Mouse (Mus musculus) WW6 (cell line): ENCODE data around the gene Med17.
"Not testable (repeated sequence)": the region's sequence is repeated elsewhere in the genome, so short reads cannot be mapped to it uniquely, and the experiment has no call there.

ENCODE experiments used
- DNase-seq: peaks from one replicate; pipeline ENCODE4 v3.0.0-alpha.2; 2013; ENCODE audit warnings: low read depth, low spot score

The Med17 gene

DNA sequence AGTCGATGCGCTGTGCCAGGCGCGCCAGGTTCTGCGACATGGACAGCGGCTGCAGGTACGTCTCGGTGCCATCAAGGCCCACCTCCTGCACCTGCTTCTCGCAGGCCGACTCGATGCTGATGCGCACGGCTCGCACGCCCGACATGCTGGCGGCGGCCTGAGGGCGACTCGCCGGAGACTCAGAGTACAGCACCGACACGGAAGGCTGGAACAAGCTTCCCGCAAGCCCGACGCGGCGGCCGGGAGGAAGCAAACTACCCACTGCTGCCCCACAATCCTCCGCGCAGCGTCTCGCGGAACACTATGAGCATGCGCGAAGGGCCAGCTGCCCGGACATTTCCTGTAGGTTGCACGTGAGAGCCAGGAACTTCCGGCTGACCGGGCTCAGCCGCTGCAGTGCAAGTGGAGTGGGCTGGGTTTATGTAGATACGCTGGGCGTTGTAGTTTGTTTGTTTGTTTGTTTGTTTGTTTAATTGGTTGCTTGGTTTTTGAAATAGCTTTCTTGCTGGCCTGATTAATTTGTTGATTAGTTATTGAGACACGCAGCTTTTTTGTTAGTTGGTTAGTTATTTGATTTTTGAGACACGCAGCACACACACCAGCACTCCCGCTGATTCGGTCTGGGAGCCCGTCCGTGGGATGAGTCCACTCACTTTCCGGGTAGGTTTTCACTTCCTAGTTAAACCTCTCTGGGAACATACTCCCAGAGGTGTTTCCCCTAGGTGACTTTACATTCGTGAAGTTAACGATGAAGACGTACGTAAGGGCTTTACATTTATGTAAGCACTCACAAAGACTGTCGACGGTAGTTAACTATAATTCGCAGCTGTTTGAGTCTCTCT is at the start of gene Med17:
Gene Med17, minus strand, starts transcription at position 283 of the 842 bp plus-strand sequence.
- DNase-seq, result peak; percentile 89

DNA sequence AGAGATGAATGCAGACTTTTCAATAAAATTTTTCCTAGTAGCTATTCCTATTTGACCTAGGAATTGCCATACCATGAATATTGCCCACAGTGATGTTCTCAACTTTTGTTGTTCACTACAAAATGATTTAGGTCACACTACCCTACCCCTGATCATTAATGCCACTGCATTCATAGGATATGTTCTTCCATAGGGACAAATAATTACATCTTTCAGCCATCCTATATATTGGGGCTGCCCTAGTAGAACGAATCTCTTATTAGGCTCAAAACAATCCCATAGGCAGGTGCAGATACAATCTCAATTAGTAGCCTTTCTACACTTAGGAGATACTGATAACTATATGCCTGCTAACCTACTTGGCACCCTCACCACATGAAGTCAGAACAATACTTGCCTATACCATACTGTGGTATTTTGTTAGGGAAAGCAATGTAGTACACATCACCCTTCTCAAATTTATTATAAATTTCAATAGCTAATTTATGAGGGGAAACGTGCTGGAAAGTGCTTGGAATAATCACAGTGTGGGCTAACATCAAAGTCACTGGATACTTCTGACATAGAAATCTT is 38.5 kb upstream of the Med17 start:
- no peak for DNase-seq

DNA sequence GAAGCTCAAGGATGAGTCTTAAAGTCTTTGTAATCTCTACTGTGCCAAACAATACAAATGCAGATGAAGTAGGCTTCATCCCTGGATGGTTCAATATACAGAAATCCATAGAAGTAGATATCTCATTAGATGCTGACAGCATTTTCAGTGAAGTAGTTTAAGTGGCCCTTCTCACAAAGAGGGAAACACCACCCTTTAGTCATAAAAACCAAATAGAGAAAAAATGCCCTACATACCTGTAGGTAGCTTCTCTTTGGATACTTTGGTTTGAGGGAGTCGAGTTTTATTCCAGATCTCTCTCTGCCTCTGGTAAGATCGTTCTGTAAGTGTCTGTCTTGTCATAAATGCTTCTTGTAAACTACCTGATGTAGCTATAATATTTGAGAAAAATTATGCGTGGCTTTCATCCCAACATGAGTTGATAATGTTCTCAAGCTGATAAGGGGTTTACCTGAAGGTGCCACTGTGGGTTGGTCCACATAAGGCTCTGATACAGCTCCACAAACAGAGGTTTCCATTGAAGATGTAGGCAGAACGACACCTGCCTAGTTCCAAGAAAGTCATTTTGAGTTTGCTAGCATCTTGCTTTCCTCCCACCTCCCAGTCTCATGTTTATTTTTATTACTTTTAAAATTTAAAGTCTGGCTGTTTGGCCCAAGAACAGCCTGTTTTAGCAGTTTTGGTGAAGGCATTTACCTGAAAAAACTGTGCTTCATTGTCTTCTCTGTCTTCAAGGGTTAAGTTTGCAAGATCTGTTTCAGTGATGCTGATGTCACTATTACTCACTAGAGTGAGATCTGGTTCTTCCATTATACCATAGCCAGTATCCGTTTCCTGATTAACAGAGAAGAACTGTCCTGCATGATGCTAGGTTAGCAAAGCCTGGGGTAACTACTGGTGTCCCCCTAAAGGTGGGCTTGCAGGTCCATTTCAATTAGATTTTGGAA is 37.8 kb upstream of the Med17 start:
- no peak for DNase-seq

DNA sequence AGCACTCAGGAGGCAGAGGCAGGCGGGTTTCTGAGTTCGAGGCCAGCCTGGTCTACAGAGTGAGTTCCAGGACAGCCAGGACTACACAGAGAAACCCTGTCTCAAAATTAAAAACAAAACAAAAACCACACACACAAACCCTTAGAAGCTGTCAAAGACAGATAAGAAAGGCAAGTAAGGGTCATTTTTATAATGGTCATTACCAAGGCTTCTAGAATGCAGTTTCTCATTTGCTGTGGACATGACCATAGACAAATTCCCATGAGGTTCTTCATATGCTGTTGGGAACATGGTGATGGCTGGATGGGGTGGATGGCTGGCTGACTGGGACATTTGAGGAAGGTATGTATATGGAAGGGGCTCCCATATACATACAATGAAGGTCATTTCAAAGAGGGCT is 36.6 kb upstream of the Med17 start:
- not testable (repeated sequence) for DNase-seq

DNA sequence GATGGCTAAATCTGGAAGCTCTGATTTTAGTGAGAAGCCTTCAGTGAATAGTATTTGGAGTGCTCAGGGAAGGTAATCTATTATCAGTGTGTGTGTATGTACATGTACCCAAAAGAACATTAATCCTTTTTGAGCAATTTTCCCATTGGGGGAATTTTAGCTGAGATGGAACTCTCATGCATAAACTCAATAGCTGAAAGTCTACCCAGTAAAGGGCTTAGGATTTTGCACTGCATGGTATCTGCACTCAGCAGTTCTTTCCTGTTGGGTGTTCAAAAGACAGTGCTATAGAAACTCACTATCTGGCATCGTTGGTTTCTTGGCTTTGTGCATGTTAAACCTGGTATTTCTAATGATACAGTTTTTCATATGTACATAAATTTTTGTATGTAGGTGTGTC is 34.9 kb upstream of the Med17 start:
- DNase-seq, result no peak

DNA sequence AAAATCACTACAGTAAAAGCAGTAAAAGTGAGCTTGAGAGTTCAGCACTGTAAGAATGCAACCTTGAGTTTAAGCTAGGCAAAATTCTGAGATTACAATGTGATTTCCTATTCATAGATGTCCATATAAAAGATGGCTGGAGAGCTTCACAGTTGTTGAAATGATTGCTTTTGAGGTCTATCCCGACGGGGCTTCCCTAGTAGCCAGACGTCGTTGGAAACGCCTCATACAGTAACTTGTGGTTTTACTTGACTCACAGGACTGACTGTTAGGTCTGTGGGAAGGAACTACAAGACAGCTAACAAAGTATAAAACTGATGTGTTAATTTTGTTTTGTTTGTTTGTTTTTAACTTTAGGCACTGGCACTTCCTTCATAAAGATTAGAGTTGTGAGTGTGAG is 33.9 kb upstream of the Med17 start:
- no peak for DNase-seq

DNA sequence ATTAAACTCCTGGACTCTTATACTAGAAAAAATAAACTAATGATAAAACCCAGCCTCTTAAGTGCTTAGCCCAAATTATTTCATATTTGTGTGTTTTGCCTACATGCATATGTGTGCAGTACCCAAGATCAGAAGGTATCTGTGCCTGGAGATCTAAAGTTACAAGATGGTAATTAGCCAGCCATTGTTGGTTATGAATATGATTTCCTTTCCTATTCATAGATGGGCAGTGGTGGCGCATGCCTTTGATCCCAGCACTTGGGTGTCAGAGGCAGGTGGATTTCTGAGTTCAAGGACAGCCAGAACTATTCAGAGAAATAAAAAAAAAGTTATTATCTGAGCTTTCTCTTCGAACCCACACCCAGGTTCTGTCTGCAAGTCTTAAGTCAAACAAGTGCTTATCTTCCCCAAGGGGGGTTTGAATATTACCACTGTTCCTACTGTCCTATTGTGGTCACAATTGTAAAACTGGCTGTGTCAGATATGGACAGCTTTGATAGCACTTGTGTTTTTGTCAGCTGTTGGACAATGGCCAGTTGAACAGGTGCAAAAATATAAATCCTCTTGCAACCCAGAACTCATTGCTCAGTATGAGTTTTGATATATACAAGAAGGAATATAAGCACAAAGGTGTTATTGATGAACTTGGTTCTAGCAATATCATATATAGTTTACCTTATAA is 32.5 kb upstream of the Med17 start:
- no peak for DNase-seq

DNA sequence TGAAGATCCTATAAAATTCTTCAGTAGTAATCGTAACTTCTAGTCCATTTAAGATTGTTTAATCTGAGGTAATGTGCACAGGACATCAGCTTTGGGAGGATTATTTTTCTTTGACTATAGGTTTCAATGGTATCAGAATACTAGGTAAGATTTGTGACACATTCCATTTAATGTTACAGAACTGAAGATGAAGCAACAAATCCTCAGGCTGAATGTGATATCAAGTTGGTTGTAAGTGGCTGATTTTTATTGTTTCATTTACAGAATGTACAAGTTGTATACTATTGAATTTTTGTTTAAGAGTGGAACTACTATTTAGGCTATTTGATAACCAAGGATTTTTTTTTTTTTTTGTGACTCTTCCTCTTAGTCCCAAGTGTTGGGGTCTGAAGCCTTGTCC is 30.4 kb upstream of the Med17 start:
- DNase-seq, result no peak

DNA sequence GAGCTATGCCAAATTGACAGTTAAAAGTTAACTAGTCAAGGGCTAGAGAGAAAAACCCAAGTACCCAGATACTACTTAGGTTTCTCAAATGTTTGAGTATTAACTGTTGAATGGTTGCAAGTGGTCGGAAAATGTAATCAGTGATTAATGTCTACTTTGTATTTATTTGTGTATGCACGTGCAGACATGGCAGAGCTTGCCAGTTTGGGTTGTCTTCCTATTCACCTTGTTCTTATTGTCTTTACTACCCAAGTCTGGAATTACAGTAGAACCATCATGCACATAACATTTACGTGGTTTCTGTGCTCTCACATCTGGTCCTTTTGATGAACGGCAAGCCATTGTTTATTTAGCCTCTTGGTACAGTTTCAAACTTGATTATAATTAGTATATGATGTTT is 29.7 kb upstream of the Med17 start:
- no peak for DNase-seq

DNA sequence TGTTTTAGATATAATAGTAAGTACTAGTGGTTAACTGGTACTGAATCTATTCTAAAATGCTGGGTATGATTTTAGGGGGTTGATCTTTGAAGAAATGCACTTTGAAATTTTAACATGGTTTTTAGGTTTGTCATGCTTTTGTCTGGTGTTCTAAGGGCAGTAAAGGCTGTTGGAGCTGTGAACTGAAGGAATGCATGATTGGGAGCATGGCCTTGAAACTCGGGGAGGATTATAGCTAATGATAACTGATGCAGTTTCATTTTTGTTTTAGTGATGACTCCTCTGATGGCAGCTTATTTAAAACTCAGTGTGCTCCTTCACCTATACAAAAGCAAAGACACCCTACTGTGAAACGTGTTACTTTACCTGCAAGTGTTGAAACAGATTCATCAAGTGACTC is 28.5 kb upstream of the Med17 start:
- DNase-seq, result no peak

DNA sequence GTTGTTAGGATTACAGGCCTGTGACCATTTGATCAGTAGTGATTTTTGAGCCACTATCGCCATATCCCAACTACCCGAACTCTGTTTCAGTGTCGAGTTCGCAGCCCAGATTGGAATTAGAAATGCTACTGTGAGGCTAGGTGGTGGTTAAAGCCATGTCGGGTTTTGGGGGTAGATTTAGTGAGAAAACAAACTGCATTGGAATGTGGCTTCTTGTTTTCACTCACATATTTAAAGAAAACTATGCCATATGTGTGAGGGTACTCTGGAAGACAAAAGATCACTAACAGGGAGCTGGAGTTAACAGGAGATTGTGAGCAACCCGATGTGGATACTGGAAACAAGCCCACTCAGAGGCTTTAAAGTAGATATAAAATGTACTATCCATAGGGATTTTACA is 27.5 kb upstream of the Med17 start:
- DNase-seq, result no peak

DNA sequence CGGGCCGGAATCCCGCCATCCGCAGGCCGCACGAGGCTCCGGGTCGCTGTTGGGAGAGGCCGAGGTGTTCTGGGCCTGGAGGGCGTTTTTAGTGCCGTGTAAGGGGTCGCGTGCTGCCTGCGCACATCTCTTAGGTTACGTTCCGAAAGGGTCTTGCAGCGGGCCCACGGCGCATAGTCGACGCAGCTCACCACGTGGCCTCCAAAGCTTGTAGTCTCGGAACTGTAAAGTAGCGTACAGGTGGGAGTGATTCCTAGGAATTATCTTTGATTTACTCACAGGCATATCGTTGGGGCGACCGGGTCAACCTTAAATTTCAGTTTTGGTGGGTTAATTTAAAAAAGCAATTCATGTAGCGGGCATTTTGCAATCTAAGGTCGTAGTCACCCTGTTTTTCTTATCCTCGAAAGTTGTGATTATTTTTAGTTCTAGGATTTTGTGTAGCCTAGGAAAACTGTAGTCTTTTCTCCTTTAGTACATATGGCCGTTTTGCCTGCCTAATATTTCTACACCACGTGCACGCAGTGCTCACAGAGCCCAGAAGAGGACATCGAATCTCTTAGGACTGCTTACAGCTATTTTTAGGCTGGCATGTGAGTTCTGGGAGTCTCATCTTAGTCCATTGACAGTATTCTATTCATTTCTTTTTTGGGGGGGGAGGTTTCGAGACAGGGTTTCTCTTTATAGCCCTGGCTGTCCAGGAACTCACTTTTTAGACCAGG is 26.8 kb upstream of the Med17 start, which contains the start of gene 4931406C07Rik:
Gene 4931406C07Rik, minus strand, starts transcription at position 51 of the 722 bp plus-strand sequence.
- DNase-seq, result no peak

DNA sequence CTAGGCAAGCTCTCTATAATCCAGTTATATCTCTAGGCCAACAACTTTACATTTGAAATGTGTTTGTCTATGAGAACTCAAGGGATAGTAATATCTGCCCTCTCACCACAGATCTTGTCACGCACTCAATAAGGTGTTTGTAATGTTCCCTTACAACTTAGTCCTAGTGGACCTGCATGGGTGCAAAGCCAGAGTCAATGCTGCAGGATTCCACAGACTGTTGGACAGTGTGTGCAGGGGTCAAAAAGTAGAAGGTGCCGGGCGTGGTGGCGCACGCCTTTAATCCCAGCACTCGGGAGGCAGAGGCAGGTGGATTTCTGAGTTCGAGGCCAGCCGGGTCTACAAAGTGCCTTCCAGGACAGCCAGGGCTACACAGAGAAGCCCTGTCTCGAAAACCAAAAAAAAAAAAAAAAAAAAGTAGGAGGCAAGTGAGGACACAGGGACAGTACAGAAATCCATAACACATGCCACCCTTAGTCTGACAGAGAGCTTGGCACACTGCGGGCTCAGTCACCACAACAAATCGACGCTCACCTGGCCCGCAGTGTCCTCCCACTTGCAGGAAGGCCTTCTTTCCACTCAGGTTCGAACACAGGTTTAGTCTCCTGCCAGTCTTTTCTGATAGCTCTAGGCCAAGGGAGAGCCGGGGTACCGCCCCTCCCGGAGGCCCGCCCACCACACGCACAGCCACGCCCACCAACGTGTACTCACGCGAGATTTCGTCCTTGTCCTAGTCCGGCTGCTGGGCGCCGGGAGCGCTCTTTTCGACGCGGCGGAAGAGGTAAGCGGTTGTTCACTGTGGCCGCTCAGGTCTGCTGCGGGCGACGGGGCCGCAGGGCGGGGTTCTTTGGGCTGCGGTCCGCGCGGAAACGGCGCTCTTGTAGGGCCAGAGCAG is 26.0 kb upstream of the Med17 start, which contains the start of gene Taf1d:
Gene Taf1d, plus strand, starts transcription at position 712 of the 895 bp plus-strand sequence.
- peak; percentile 77 for DNase-seq

DNA sequence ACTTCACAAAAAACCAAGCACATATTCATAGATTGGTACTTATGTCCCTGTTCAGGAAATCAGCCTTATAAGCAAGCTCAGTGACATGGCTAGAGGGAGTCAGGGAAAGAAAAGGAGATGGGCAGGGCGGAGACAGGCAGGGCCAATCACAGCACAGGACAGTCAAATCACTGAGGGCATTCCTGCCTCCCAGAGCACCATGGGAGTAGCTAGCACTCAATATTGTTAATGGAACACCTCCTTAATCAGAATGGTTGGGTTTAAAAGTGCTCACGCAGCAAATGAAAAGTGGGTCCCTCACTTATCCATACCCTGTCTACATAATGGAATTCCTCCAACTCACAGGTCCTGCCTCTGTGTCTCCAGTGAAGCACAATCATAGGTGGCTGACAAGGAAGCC is 23.1 kb upstream of the Med17 start:
- DNase-seq, result no peak

DNA sequence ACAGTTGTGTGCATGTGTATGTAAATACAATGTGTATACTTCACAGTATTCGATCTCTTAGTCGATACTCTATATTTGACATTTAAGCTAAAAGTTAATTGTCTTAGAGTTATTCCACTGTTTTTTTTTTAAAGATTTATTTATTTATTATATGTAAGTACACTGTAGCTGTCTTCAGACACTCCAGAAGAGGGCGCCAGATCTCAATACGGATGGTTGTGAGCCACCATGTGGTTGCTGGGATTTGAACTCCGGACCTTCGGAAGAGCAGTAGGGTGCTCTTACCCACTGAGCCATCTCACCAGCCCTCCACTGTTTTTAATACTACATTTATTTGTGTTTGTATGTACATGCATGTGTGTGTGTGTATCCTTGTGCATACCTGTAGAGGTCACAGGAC is 22.3 kb upstream of the Med17 start:
- DNase-seq, result not testable (repeated sequence)

DNA sequence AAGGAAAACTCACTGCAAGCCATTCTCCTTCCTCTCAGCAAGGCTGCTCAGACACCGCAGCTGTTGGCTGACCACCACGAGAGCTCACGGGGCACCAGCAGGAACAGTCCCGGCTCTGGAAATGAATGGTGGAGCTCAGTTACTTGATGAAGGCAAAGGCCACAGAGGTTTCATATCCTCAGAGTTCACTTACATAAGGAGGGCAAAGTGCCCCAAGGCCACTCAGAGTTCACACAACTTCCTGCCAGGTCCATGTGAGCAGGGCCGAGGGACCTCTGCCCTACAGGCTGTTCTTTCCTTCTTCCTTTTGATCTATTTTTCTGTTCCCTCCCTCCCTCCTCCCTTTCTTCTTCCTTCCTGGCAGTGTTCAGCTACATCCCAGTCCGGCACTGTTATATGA is 21.7 kb upstream of the Med17 start:
- no peak for DNase-seq

DNA sequence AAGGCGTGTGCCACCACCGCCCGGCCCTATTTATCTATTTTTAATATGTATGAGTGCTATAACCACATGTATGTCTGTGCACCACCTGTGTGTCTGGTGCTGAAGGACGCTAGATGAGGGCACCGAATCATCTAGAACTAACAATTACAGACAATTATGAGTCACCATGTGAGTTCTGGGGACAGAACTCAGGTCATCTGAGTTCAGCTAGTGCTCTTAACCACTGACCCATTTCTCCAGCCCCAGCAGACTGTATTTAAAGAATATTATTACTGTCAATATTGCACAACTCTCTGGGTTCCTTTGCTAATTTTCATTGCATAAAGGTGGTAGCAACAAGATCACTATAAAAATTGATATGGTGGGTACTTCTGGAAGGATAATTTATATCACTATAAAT is 20.3 kb upstream of the Med17 start:
- DNase-seq, result no peak

DNA sequence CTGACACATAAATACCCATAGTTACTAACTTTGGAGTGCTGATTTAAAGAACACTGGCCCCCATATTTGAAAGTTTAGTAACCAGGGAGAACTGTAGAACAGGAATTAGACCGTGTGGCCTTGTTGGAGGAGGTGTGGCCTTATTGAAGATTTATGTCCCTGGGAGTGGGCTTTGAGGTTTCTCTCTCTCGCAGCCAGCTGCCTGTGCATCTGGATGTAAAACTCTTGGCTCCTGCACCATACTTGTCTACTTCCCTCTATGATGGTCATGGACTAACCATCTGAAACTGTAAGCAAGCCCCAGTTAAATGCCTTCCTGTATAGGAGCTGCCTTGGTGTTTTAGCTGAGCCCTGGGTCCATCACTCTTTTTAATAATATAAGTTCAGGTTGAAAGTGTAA is 18.7 kb upstream of the Med17 start:
- no peak for DNase-seq

DNA sequence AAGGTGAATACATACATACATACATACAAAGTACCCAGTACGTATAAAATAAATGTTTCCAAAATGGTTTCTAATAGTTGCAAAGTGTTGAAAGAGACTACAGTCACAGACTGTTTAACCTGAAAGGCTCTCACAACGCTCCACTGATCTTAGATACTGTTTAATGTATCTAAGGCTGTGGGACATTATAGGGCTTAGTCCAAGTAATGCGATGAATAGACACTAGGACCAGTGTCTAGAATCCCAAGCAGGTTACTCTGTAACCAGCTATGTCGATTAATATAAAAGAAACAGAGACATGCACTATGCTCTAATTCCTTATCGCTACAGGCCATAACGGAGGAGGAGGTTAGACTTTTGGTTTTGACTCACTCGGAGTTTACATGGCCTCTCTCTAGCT is 17.4 kb upstream of the Med17 start:
- no peak for DNase-seq

DNA sequence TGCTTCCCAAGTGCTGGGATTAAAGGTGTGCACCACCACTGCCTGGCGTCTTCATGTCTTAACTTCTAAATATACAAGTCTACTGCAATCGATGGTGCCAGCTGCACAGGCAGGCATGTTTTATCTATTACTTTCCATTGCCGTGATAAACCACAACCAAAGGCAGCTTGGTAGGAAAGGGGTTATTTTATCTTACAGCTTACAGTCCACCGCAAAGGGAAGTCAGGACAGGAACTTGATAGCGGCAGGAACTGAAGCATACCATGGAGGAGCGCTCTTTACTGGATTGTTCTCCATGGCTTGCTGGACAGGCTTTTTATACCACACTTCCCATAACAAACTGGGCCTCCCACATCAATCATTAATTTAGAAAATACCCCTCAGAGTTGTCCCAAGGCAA is 9.5 kb upstream of the Med17 start:
- no peak for DNase-seq
